Mouse (Mus musculus): ENCODE data around the gene Fgd4.
"Not testable (repeated sequence)": the region's sequence is repeated elsewhere in the genome, so short reads cannot be mapped to it uniquely, and the experiment has no call there.

Gene Fgd4

GRCm38 (mm10) chr16:16542956-16543441 is 57.4 kb downstream of the Fgd4 start:
- no peak for DNase-seq (ENCODE audit: low spot score in 2 of 2)

- DNase-seq (ENCODE audit: low spot score in 2 of 2) = not testable (repeated sequence)
Measured at GRCm38 (mm10) chr16:16539396-16539795, 61.0 kb downstream of the Fgd4 start.

GRCm38 (mm10) chr16:16535232-16535631 is 65.1 kb downstream of the Fgd4 start:
- no peak for DNase-seq (ENCODE audit: low spot score in 2 of 2)

GRCm38 (mm10) chr16:16528014-16528413 is 72.3 kb downstream of the Fgd4 start:
- no peak for DNase-seq (ENCODE audit: low spot score in 2 of 2)

- DNase-seq (ENCODE audit: low spot score in 2 of 2) = no peak
Measured at GRCm38 (mm10) chr16:16527267-16527666, 73.1 kb downstream of the Fgd4 start.

- DNase-seq (ENCODE audit: low spot score in 2 of 2) = no peak
Measured at GRCm38 (mm10) chr16:16526741-16527105, 73.6 kb downstream of the Fgd4 start.

- DNase-seq (ENCODE audit: low spot score in 2 of 2) = no peak
Measured at GRCm38 (mm10) chr16:16526097-16526740, 74.1 kb downstream of the Fgd4 start.

GRCm38 (mm10) chr16:16525266-16525904 is 75.0 kb downstream of the Fgd4 start:
- DNase-seq (ENCODE audit: low spot score in 2 of 2) = no peak

GRCm38 (mm10) chr16:16523632-16524031 is 76.7 kb downstream of the Fgd4 start:
- DNase-seq (ENCODE audit: low spot score in 2 of 2) = no peak

GRCm38 (mm10) chr16:16522869-16523268 is 77.5 kb downstream of the Fgd4 start:
- DNase-seq (ENCODE audit: low spot score in 2 of 2) = not testable (repeated sequence)

GRCm38 (mm10) chr16:16501491-16501890 is 98.9 kb downstream of the Fgd4 start:
- DNase-seq (ENCODE audit: low spot score in 2 of 2) = no peak

- no peak for DNase-seq (ENCODE audit: low spot score in 2 of 2)
Measured at GRCm38 (mm10) chr16:16500926-16501325, 99.4 kb downstream of the Fgd4 start.

- no peak for DNase-seq (ENCODE audit: low spot score in 2 of 2)
Measured at GRCm38 (mm10) chr16:16498798-16499197, 101.6 kb downstream of the Fgd4 start.

- no peak for DNase-seq (ENCODE audit: low spot score in 2 of 2)
Measured at GRCm38 (mm10) chr16:16485523-16486043, 114.8 kb downstream of the Fgd4 start.

GRCm38 (mm10) chr16:16484601-16485000 is 115.7 kb downstream of the Fgd4 start:
- no peak for DNase-seq (ENCODE audit: low spot score in 2 of 2)

GRCm38 (mm10) chr16:16473451-16473850 is 126.9 kb downstream of the Fgd4 start:
- not testable (repeated sequence) for DNase-seq (ENCODE audit: low spot score in 2 of 2)

GRCm38 (mm10) chr16:16450021-16450420 is 150.3 kb downstream of the Fgd4 start:
- DNase-seq (ENCODE audit: low spot score in 2 of 2) = no peak

- no peak for DNase-seq (ENCODE audit: low spot score in 2 of 2)
Measured at GRCm38 (mm10) chr16:16438436-16438835, 161.9 kb downstream of the Fgd4 start.

GRCm38 (mm10) chr16:16422456-16422855 is 177.9 kb downstream of the Fgd4 start:
- DNase-seq (ENCODE audit: low spot score in 2 of 2) = no peak

GRCm38 (mm10) chr16:16367217-16367616 is 233.1 kb downstream of the Fgd4 start:
- DNase-seq (ENCODE audit: low spot score in 2 of 2) = not testable (repeated sequence)

Measured in frontal cortex, postnatal 25 days (tissue).